Mouse (Mus musculus) forebrain, embryonic 12.5 days (tissue): ENCODE measurements at regions not wholly inside any gene's neighbourhood (a gene's known extent, or its start where the extent isn't known, plus 50 kb on each side); places are given as distances from the start of the nearest gene placed in this dataset.

Experiments
- ATAC-seq: fragments of 200-750 bp; cut with Nextera tagmentation; 2 replicates; pipeline ENCODE4 v1.8.0; 2017; ENCODE audit warnings: moderate TSS enrichment; ENCODE audit not compliant: low FRiP score
- H3K27ac ChIP-seq: fragments of 300-500 bp; sonication (generic); 2 replicates; pipeline ENCODE4 v1.5.1; 2016; ENCODE audit warnings: mild to moderate bottlenecking
- H3K27me3 ChIP-seq: fragments of 300-500 bp; sonication (generic); 2 replicates; pipeline ENCODE4 v1.6.1; 2016; ENCODE audit warnings: mild to moderate bottlenecking
- H3K36me3 ChIP-seq: fragments of 300-500 bp; sonication (generic); replicated peaks from 2 replicates; pipeline ENCODE4 v1.6.1; 2016; ENCODE audit warnings: mild to moderate bottlenecking
- H3K4me1 ChIP-seq: fragments of 300-500 bp; sonication (generic); 2 replicates; pipeline ENCODE4 v1.6.1; 2016
- H3K4me2 ChIP-seq: fragments of 300-500 bp; sonication (generic); 2 replicates; pipeline ENCODE4 v1.6.1; 2016; ENCODE audit warnings: mild to moderate bottlenecking, moderate library complexity
- H3K4me3 ChIP-seq: fragments of 300-500 bp; sonication (generic); replicated peaks from 2 replicates; pipeline ENCODE4 v1.5.1; 2016; ENCODE audit warnings: mild to moderate bottlenecking
- H3K9ac ChIP-seq: fragments of 300-500 bp; sonication (generic); 2 replicates; pipeline ENCODE4 v1.6.1; 2016; ENCODE audit warnings: mild to moderate bottlenecking
- H3K9me3 ChIP-seq: fragments of 300-500 bp; sonication (generic); 2 replicates; pipeline ENCODE4 v1.6.1; 2016
- WGBS: fragments of 180-500 bp; shearing (Covaris S2); methylation state at CpG from one replicate; pipeline ENCODE4 v1.1.7; 2016; 5-methylcytosine and 5-hydroxymethylcytosine counted together

DNA sequence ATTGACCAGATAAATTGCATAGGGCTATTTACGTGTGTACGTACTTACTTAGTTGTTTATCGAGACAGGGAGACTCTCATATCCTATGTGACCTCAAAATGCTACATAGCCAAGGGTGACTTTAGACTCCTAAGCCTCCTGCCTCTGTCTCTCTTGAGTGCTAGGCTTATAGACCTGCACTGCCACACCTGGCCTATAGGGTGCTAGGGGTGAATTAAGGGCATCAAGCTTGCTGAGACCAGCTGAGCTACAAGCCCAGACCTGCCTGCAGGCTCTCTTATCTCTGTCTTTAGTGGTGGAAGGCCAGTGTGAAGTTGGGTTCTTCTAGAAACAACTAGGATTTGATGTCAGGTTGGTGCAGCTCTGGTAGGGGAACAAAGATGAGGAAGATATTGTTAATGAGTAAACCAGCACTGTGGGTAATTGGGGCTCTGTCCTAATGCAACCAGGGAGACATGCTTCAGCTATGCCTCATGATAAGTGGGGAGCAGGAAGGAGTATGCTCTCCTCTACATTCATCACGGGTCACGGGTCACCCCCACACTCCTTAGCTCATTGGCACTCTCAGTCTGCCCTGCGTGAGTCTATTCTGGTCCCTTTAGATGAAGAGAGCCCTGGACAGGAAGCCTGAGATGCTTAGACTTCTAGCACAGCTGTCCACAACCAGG lies 387.8 kb downstream of the Med13l start:
- H3K27ac ChIP-seq, result no peak overlapping the region
- WGBS, result 90% methylated on average over 6 of the region's 6 CpGs
- no peaks in the 10 kb centered on the region for H3K9me3 ChIP-seq
- peaks cover 38% of the 10 kb centered on the region for H3K27me3 ChIP-seq
- H3K9ac ChIP-seq, result no peak overlapping the region
- no peak for ATAC-seq
- H3K4me2 ChIP-seq, result no peak overlapping the region
- no peaks in the 10 kb centered on the region for H3K36me3 ChIP-seq
- peaks cover 14% of the 10 kb centered on the region; the same call in 1 of the 2 replicates for H3K4me1 ChIP-seq
- no peak overlapping the region for H3K4me3 ChIP-seq

- no peak overlapping the region for H3K4me2 ChIP-seq
- WGBS, result 66% methylated on average over 7 of the region's 7 CpGs
- H3K36me3 ChIP-seq, result no peaks in the 10 kb centered on the region
- no peak overlapping the region for H3K9ac ChIP-seq
- H3K27me3 ChIP-seq, result peaks cover 23% of the 10 kb centered on the region
- ATAC-seq, result no peak
- no peak overlapping the region for H3K4me3 ChIP-seq
- H3K9me3 ChIP-seq, result no peaks in the 10 kb centered on the region
- H3K27ac ChIP-seq, result no peak overlapping the region
- 0 out of 2 replicates have a peak, but pooled peaks cover 7% of the 10 kb centered on the region for H3K4me1 ChIP-seq
Measured at GRCm38 (mm10) chr5:118951067-118951466, 390.6 kb downstream of the Med13l start.

- no peak overlapping the region for H3K9ac ChIP-seq
- 0 out of 2 replicates have a peak, but pooled peaks cover 4% of the 10 kb centered on the region for H3K4me1 ChIP-seq
- no peak overlapping the region for H3K4me3 ChIP-seq
- peaks cover 6% of the 10 kb centered on the region; the same call in 1 of the 2 replicates for H3K27me3 ChIP-seq
- no peaks in the 10 kb centered on the region for H3K36me3 ChIP-seq
- H3K4me2 ChIP-seq, result no peak overlapping the region
- ATAC-seq, result no peak
- 0 out of 2 replicates have a peak, but pooled peaks cover 5% of the 10 kb centered on the region for H3K9me3 ChIP-seq
- WGBS, result 86% methylated on average over 21 of the region's 21 CpGs
- no peak overlapping the region for H3K27ac ChIP-seq
Measured at GRCm38 (mm10) chr5:118960521-118961001, 400.1 kb downstream of the Med13l start.

DNA sequence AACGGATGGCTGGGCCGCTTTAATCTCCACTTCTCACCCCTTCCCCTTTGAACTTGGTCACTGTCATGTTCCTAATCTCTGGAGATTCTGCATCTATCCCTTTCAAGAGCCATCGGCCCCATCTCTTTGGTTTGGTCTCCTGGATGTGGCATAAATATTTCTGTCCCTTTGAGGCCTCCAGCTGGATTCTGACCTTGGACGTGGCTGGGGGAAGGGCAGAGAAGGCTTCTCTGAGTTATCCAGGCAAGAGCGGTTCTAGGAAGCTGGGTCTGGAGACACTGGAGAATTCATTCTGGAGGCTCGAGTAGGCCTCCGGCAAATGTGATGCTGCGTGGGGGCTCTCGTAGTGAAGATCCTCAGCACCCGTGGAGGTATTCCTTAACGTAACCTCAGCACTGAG lies 400.6 kb downstream of the Med13l start:
- Histone ChIP-seq H3K9ac (no peak overlapping the region), H3K27me3 (peaks cover 6% of the 10 kb centered on the region; the same call in 1 of the 2 replicates), H3K9me3 (0 out of 2 replicates have a peak, but pooled peaks cover 5% of the 10 kb centered on the region), H3K4me1 (0 out of 2 replicates have a peak, but pooled peaks cover 4% of the 10 kb centered on the region), H3K27ac (no peak overlapping the region), H3K36me3 (no peaks in the 10 kb centered on the region), H3K4me2 (no peak overlapping the region), H3K4me3 (no peak overlapping the region)
- no peak for ATAC-seq
- 87% methylated on average over 11 of the region's 11 CpGs for WGBS

- ATAC-seq, result no peak
- no peak overlapping the region for H3K27ac ChIP-seq
- H3K9ac ChIP-seq, result no peak overlapping the region
- 94% methylated on average over 3 of the region's 3 CpGs for WGBS
- H3K4me1 ChIP-seq, result 0 out of 2 replicates have a peak, but pooled peaks cover under 1% of the 10 kb centered on the region
- 0 out of 2 replicates have a peak, but pooled peaks cover 5% of the 10 kb centered on the region for H3K9me3 ChIP-seq
- peaks cover 6% of the 10 kb centered on the region; the same call in 1 of the 2 replicates for H3K27me3 ChIP-seq
- no peak overlapping the region for H3K4me3 ChIP-seq
- no peak overlapping the region for H3K4me2 ChIP-seq
- H3K36me3 ChIP-seq, result no peaks in the 10 kb centered on the region
Measured at GRCm38 (mm10) chr5:118962152-118962551, 401.7 kb downstream of the Med13l start.

DNA sequence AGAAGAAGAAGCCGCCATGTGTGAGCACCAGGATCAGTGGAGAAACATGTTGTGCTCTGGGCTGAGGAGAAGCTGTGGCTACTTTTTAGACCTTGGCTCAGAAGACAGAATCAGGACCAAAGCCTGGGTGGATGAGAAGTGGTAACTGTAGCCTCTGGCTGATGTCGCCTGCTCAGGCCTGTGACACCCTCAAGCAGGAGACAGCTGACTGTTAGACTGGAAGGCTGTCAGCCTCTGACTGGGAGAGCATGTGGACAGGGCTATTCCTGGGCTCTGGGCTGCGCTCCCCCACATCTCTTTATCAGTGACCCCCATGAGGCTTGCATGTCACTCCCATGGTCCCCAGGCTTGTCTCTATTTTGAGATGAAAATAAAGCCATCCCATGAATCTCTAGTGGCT lies 402.5 kb downstream of the Med13l start:
- 89% methylated on average over 3 of the region's 3 CpGs for whole genome bisulfite sequencing
- no peak overlapping the region for H3K9ac ChIP-seq
- no peak for ATAC-seq

DNA sequence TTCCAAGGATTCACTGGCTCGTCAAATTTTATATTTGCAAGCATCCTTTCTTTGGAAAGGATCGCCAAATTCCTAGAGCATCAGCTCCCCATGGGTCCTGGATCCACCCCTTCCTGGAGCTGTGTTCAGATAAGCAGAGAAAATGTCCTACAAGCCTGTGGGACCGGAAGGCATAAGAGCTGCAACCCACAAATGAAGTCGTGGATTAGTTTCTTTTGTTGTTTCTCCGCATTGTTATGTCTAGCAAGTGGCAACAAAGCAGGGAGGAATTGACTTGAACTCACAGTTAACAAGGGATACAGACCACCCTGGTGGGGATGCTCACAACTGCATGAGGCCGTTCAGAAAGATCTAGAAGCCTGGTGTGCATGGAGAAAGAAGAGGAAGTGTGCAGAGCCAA lies 406.4 kb downstream of the Med13l start:
- H3K27ac ChIP-seq, result no peak overlapping the region
- H3K4me3 ChIP-seq, result no peak overlapping the region
- ATAC-seq, result no peak
- no peaks in the 10 kb centered on the region for H3K9me3 ChIP-seq
- H3K4me2 ChIP-seq, result no peak overlapping the region
- no peaks in the 10 kb centered on the region for H3K36me3 ChIP-seq
- 50% methylated on average over 6 of the region's 6 CpGs for WGBS
- peaks cover 9% of the 10 kb centered on the region; the same call in 1 of the 2 replicates for H3K27me3 ChIP-seq
- H3K9ac ChIP-seq, result no peak overlapping the region
- no peaks in the 10 kb centered on the region for H3K4me1 ChIP-seq

More for the DNA sequence above, 402.5 kb downstream of the Med13l start:
- 0 out of 2 replicates have a peak, but pooled peaks cover 5% of the 10 kb centered on the region for H3K9me3 ChIP-seq
- no peaks in the 10 kb centered on the region for H3K4me1 ChIP-seq
- H3K27me3 ChIP-seq, result peaks cover 6% of the 10 kb centered on the region; the same call in 1 of the 2 replicates
- no peak overlapping the region for H3K4me3 ChIP-seq
- H3K36me3 ChIP-seq, result no peaks in the 10 kb centered on the region
- no peak overlapping the region for H3K4me2 ChIP-seq
- H3K27ac ChIP-seq, result no peak overlapping the region

GRCm38 (mm10) chr5:118967718-118968117 lies 407.2 kb downstream of the Med13l start:
- ATAC-seq, result no peak

GRCm38 (mm10) chr5:118975147-118975546 lies 414.7 kb downstream of the Med13l start:
- Histone ChIP-seq H3K4me1 (no peaks in the 10 kb centered on the region), H3K27ac (no peak overlapping the region), H3K4me2 (no peak overlapping the region), H3K9me3 (no peaks in the 10 kb centered on the region), H3K36me3 (no peaks in the 10 kb centered on the region), H3K4me3 (no peak overlapping the region), H3K27me3 (0 out of 2 replicates have a peak, but pooled peaks cover 6% of the 10 kb centered on the region), H3K9ac (no peak overlapping the region)
- ATAC-seq, result no peak
- 88% methylated on average over 10 of the region's 10 CpGs for WGBS

More at GRCm38 (mm10) chr5:118967718-118968117, 407.2 kb downstream of the Med13l start:
- Histone ChIP-seq H3K9ac (no peak overlapping the region), H3K36me3 (no peaks in the 10 kb centered on the region), H3K9me3 (no peaks in the 10 kb centered on the region), H3K4me2 (no peak overlapping the region), H3K4me1 (no peaks in the 10 kb centered on the region), H3K4me3 (no peak overlapping the region), H3K27me3 (peaks cover 9% of the 10 kb centered on the region; the same call in 1 of the 2 replicates), H3K27ac (no peak overlapping the region)
- 81% methylated on average over 11 of the region's 11 CpGs for WGBS

GRCm38 (mm10) chr5:118978921-118979630 lies 418.6 kb downstream of the Med13l start:
- no peak for ATAC-seq
- Histone ChIP-seq H3K4me2 (no peak overlapping the region), H3K36me3 (no peaks in the 10 kb centered on the region), H3K9ac (no peak overlapping the region), H3K4me3 (no peak overlapping the region), H3K4me1 (peaks cover 5% of the 10 kb centered on the region), H3K9me3 (no peaks in the 10 kb centered on the region), H3K27me3 (0 out of 2 replicates have a peak, but pooled peaks cover 7% of the 10 kb centered on the region), H3K27ac (no peak overlapping the region)
- WGBS, result 88% methylated on average over 11 of the region's 11 CpGs

DNA sequence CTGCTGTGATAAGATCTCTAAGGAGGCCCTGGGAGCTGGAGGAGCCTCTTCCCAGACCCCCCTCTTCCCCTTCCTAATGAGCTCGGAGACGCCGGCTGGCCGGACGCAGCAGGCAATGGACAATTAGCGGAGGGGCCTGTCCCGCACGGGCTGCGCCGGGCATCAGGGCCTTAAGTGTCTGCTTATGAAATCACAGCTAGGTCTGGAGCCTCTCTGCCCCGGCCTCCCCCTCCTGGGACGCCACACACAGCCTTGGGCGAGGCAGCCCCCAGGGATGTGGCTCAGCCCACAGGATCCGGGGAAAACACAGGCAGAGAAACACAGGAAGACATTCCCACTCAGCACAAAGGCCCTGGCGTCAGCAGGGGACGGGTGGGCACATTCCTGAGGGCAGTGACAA lies 420.6 kb downstream of the Med13l start:
- Histone ChIP-seq H3K4me2 (peak overlapping the region; percentile 4; the same call in 1 of the 2 replicates), H3K27me3 (0 out of 2 replicates have a peak, but pooled peaks cover 7% of the 10 kb centered on the region), H3K36me3 (no peaks in the 10 kb centered on the region), H3K4me3 (no peak overlapping the region), H3K27ac (no peak overlapping the region), H3K9ac (no peak overlapping the region), H3K4me1 (peaks cover 5% of the 10 kb centered on the region), H3K9me3 (no peaks in the 10 kb centered on the region)
- 19% methylated on average over 16 of the region's 16 CpGs for WGBS
- ATAC-seq, result no peak

GRCm38 (mm10) chr5:118984251-118984650 lies 423.8 kb downstream of the Med13l start:
- 81% methylated on average over 3 of the region's 3 CpGs for WGBS
- no peaks in the 10 kb centered on the region for H3K36me3 ChIP-seq
- H3K4me3 ChIP-seq, result no peak overlapping the region
- 0 out of 2 replicates have a peak, but pooled peaks cover 7% of the 10 kb centered on the region for H3K27me3 ChIP-seq
- H3K4me2 ChIP-seq, result no peak overlapping the region
- H3K4me1 ChIP-seq, result peaks cover 5% of the 10 kb centered on the region
- H3K27ac ChIP-seq, result no peak overlapping the region
- H3K9ac ChIP-seq, result no peak overlapping the region
- ATAC-seq, result no peak
- H3K9me3 ChIP-seq, result no peaks in the 10 kb centered on the region
